Mouse (Mus musculus): ENCODE data around the gene Spata7.

GRCm38 (mm10) chr12:98606595-98607290, 21.2 kb upstream of the Spata7 start:
- TF ChIP-seq CTCF (IDR thresholded peaks at IDR 0.05; ENCODE audit: low read depth, low read length) = no peak
- no peak for TF ChIP-seq POLR2A (IDR thresholded peaks at IDR 0.05; ENCODE audit: extremely low read depth, insufficient read depth, low read length)

Measured in liver, adult 2 months (tissue).